Mouse (Mus musculus) regulatory T cell (primary cell): ENCODE data around the gene Gm17581.
"Not testable (repeated sequence)": the region's sequence is repeated elsewhere in the genome, so short reads cannot be mapped to it uniquely, and the experiment has no call there.

Experiments
- in situ Hi-C: fragments of 300-600 bp; cut with MboI, MseI; formaldehyde crosslinking; loops from one replicate; pipeline ENCODE4 v1.15.1; 2025; ENCODE audit warnings: high pct_unique_total_duplicates

The Gm17581 gene

DNA sequence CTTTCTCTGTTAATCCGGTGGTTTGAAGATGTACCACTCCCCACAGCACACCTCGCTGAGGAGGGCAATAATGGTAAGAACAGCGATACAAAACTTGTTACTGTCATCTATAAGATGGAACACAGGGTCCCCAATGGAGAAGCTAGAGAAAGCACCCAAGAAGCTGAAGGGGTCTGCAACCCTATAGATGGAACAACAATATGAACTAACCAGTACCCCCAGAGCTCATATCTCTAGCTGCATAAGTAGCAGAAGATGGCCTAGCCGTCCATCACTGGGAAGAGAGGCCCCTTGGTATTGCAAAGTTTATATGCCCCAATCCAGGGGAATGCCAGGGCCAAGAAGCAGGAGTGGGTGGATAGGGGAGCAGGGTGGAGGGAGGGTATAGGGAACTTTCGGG is at the start of gene Gm17581:
TSS of gene Gm17581 (minus strand) at position 101 of the 400 bp plus-strand sequence.
- in situ Hi-C loops = not testable (repeated sequence)

DNA sequence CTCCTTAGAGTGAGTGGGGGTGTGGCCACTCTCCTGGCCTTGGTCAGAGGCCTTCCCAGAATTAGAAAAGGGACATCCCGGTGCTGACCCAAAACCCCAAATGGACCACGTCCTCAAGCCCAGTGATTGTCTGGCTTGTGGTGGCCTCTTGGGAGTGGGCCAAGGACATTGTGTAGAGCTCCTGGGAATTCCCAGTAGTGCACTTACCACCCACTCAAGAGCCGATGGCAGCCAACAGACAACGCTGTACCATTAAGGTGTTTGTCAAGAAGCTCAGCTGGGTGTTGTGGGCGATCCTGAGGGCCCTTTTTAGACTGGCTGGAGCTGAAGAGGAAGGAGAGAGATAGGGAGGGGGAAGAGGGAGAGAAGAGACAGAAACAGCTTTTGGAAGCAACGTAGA is 48.9 kb upstream of the Gm17581 start:
- in situ Hi-C loops = no loop called here

DNA sequence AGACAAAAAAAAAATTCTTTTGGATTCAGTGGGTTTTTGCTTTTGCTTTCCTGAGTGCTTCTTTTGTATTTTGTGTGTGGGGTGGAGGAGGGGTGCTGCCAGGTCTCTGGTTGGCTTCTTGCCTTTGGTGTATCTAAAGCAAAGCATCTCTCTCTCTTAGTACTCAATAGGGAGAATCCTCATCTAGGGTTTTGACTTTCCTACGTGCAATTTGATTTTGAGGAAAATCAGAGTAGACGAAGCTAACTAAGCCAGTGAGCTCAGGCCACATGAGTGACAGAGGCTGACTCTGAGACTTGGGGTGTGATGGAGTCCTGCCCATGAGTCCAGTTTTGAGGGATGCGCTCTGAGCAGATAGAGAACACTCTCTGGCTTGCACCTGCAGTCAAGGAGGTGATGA is 43.8 kb upstream of the Gm17581 start:
- in situ Hi-C loops = no loop called here

GRCm38 (mm10) chr2:155779066-155779465 is 43.4 kb upstream of the Gm17581 start:
- in situ Hi-C loops = no loop called here

DNA sequence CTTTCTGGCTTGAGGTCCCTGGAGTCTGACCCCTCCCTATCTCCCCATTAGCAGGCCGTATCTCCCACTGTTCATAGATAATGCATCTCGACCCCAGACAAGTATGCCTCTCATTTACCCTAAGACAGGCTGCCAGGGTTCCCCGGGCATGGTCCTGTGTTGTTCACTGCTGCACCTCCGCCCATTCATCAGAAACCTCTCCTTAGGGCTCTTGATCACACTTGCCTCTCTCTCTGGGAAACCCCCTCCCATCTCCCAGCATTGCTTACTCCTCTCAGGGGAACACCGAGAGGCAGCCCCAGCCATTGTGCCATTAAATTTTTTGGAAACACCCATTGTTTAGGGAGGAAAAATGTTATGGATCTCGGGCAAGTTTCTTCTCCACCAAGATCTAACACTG is 42.3 kb upstream of the Gm17581 start:
- in situ Hi-C loops = no loop called here

GRCm38 (mm10) chr2:155777688-155777985 is 42.0 kb upstream of the Gm17581 start:
- in situ Hi-C loops = no loop called here

- in situ Hi-C loops = no loop called here
Measured at GRCm38 (mm10) chr2:155776824-155777687, 41.4 kb upstream of the Gm17581 start.

DNA sequence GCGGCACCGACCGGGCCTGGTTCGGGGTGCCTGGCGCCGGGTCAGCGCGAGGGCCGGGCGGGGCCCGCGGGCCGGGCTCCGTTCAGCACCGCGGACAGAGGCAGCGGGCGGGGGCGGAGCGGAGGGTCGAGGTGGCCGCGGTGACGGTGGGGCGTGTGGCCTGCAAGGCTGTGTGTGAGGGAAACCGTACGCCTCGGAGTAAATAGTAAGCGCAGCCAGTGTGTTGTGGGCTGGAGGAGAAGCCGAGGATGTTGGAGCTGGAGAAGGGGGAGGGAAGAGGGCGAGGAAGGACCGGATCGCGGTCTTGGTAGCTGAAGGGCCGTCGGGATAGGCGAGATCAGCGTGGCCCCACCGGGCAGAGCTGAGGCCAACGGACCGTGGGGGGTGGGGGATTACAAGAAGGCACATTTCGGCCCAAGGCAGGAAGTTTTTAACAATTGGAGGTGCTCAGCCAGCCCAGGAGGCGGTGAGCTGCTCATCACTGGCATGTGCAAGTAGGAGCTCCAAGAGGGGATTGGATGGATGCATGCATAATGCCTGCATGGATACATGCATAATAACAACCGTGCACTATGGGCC is 40.1 kb upstream of the Gm17581 start:
- in situ Hi-C loops = no loop called here

DNA sequence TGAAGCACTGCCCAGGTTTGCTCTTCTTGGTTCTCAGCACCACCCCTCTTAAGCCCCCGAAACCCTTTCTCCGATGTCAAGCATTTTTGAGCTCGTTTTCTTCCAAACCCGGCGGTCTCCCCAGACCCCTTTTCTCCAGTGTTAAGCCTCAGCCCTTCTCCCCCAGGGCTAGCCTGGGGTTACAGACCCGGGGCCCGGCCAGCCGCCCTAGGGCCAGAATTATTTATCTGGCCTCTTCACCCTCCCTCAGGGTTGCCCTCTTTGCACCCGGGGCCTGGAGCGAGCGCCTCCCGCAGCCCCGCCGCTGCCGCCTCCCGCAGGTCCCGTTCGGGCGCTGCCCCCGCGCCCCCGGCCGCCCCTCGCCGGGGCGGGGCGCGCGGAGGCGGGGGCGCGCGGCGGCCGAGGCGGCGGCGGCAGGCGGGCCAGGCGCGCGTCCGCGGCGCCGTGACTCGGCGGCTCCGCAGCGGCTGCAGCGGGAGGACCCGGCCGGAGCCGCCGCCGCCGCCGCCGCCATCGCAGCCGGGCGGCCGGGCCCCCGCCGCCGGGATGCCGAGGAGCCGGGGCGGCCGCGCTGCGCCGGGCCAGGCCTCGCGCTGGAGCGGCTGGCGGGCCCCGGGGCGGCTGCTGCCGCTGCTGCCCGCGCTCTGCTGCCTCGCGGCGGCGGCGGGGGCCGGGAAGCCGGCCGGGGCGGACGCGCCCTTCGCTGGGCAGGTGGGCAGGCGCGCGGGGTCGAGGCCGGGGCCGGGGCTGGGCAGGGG is 39.4 kb upstream of the Gm17581 start, which contains the start of gene Mmp24:
TSS of gene Mmp24 (plus strand) at position 416 of the 758 bp plus-strand sequence.
- in situ Hi-C loops = loop anchor here (5.0 kb wide), 1 partner anchor 278 kb away; no protein-coding TSS in a partner anchor

GRCm38 (mm10) chr2:155774261-155774926 is 38.7 kb upstream of the Gm17581 start:
- in situ Hi-C loops = loop anchor here (5.0 kb wide), 1 partner anchor 277 kb away; no protein-coding TSS in a partner anchor

DNA sequence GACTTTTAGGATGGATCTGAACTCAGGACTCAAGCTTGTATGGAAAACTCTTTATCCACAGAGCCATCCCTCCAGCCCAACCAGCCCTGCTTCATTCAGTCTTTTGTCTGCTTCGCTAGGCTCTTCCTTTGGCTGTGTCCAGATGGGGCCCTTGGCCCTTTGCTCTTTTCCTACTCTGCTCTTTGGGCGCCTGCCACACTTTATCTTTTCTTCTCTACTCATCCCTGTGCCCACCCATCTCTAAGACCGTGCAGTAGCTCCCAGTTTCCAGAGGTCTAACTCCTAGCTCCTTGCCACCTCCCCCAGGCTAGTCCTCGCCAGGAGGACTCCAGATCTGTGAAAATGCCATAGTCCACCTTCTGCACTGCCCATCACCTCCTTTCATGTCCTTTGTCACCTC is 38.0 kb upstream of the Gm17581 start:
- in situ Hi-C loops = loop anchor here (5.0 kb wide), 1 partner anchor 276 kb away; no protein-coding TSS in a partner anchor

GRCm38 (mm10) chr2:155764679-155765418 is 29.2 kb upstream of the Gm17581 start:
- in situ Hi-C loops = no loop called here

- in situ Hi-C loops = loop anchor here (5.0 kb wide), 1 partner anchor 85 kb away; no protein-coding TSS in a partner anchor
Measured at GRCm38 (mm10) chr2:155756855-155757566, 21.3 kb upstream of the Gm17581 start.

DNA sequence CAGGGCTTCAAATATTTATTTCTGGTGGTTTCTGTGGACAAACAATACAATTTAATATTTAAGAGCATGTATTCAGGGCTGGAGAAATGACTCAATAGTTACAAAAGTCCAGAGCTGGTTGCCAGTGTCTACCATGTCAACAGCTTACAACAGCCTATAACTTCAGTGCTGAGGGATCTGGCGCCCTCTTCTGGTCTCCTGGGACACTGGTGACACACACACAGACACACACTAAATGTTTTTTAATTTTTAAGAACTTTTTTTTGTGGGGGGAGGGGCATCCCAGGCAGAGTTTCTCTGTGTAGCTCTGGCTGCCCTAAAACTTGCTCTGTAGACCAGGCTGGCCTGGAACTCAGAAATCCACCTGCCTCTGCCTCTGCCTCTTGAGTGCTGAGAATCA is 20.1 kb upstream of the Gm17581 start:
- in situ Hi-C loops = loop anchor here (5.0 kb wide), 1 partner anchor 83 kb away; no protein-coding TSS in a partner anchor

DNA sequence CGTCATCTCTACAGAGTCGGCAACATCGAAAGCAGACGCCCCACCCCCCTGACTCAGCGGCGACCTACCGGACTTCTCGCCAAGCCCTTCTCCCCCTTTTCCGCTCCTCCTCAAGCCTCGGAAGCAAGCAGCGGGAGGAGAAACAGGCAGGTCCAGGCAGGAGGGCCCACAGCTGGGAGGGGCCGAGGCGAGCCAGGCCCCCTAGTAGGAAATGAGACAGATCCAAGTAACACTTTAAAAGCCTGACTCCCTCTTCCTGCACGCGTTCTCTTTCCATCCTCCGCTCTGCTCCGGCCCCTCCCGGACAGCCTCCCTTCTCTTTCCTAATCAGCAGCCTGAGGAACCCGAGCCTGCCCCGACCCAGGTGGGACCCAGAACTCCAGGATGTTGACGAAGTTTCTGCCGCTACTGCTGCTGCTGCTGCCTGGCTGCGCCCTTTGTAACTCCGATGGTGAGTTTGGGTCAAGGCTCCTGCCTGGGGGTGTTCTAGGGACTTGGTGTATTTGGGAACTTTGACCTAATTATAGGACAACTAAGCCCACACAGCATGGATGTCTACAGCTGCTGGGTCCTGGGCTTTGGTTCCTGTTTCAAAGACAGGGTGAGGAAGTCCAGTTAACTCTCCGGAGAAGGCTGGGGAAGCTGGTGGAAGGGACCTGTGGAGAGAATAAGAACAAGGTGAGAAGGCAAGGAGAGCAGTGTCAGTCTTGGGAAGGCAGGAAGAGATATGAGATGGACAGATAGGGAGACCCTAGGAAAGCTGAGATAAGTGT is 15.5 kb upstream of the Gm17581 start, which contains the start of gene Procr:
TSS of gene Procr (plus strand) at position 104 of the 773 bp plus-strand sequence.
- in situ Hi-C loops = no loop called here

GRCm38 (mm10) chr2:155749394-155749793 is 13.7 kb upstream of the Gm17581 start:
- in situ Hi-C loops = no loop called here

- in situ Hi-C loops = no loop called here
Measured at GRCm38 (mm10) chr2:155745487-155745886, 9.8 kb upstream of the Gm17581 start.

- in situ Hi-C loops = no loop called here
Measured at GRCm38 (mm10) chr2:155743351-155743750, 7.7 kb upstream of the Gm17581 start.

- in situ Hi-C loops = no loop called here
Measured at GRCm38 (mm10) chr2:155742931-155743337, 7.3 kb upstream of the Gm17581 start.
